Mouse (Mus musculus): ENCODE results near the gene Olfr487. TPM values are rescaled to one million over a fixed set of nuclear protein-coding genes. Genes with fewer than 3 reads are reported as not detected.
"Not testable (repeated sequence)": the region's sequence is repeated elsewhere in the genome, so short reads cannot be mapped to it uniquely, and the experiment has no call there.

Olfr487 gene
- not detected in 2 replicates for polyA plus RNA-seq (2014; fragmentation: Nextera tagmentation; extraction: Ambion mirVana)

- not testable (repeated sequence) for H3K27me3 ChIP-seq (replicated peaks; ENCODE audit: control insufficient read depth, insufficient read depth, low read length); H3K4me3 ChIP-seq (ENCODE audit: low read depth, low read length); H3K36me3 ChIP-seq (ENCODE audit: control insufficient read depth, insufficient read depth, low read length); ATAC-seq; H3K4me2 ChIP-seq (ENCODE audit: low read length); H3K27ac ChIP-seq (ENCODE audit: low read depth, low read length); DNase-seq (ENCODE audit: low spot score); H3K9ac ChIP-seq (ENCODE audit: low read length); H3K9me3 ChIP-seq (replicated peaks; ENCODE audit: control insufficient read depth, low read length); H3K4me1 ChIP-seq (ENCODE audit: control insufficient read depth, insufficient read depth, low read length)
Measured at GRCm38 (mm10) chr7:108214536-108214935, at the start of gene Olfr487. TSS of gene Olfr487 (minus strand) at chr7:108214636.

DNA sequence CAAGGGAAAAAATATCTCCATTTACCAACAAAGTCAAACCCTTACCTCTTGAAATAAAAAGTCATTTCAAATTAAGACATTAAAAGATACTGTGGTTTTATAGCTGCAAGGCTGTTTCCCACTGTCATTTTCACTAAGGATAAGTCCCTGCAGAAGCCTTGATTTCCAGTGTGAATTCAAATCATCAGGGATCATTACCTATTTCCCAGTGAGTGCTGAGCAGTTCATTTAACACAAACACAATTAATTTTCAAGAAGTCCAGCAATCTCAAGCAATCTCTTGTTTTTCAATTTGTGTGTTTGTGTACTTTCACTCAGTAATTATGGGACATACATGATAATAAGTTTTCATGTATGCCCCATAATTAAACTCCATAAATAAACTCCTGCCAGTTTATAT is 43.8 kb upstream of the Olfr487 start, which contains the start of gene Olfr488:
Gene Olfr488 (minus strand): TSS at position 101 of the 400 bp plus-strand sequence.
- Histone ChIP-seq H3K4me2 (ENCODE audit: low read length) (no peak within 1 kb of the TSS), H3K27me3 (replicated peaks; ENCODE audit: control insufficient read depth, insufficient read depth, low read length) (no peaks in the 10 kb centered on the region), H3K27ac (ENCODE audit: low read depth, low read length) (no peak within 1 kb of the TSS), H3K9me3 (replicated peaks; ENCODE audit: control insufficient read depth, low read length) (no peaks in the 10 kb centered on the region), H3K9ac (ENCODE audit: low read length) (no peak within 1 kb of the TSS), H3K4me3 (ENCODE audit: low read depth, low read length) (no peak within 1 kb of the TSS), H3K4me1 (ENCODE audit: control insufficient read depth, insufficient read depth, low read length) (no peaks in the 10 kb centered on the region), H3K36me3 (ENCODE audit: control insufficient read depth, insufficient read depth, low read length) (no peaks in the 10 kb centered on the region)
- ATAC-seq, result no peak
- no peak for DNase-seq (ENCODE audit: low spot score)

GRCm38 (mm10) chr7:108233551-108233950 is 19.1 kb upstream of the Olfr487 start:
- no peak overlapping the region for H3K27ac ChIP-seq (ENCODE audit: low read depth, low read length)
- DNase-seq (ENCODE audit: low spot score) (no peak), ATAC-seq (no peak)
- no peak overlapping the region for H3K9ac ChIP-seq (ENCODE audit: low read length)
- no peaks in the 10 kb centered on the region for H3K9me3 ChIP-seq (replicated peaks; ENCODE audit: control insufficient read depth, low read length)
- no peaks in the 10 kb centered on the region for H3K27me3 ChIP-seq (replicated peaks; ENCODE audit: control insufficient read depth, insufficient read depth, low read length)
- no peak overlapping the region for H3K4me3 ChIP-seq (ENCODE audit: low read depth, low read length)
- 71% methylated on average over 3 of the region's 3 CpGs for WGBS
- H3K4me2 ChIP-seq (ENCODE audit: low read length), result no peak overlapping the region
- no peaks in the 10 kb centered on the region for H3K4me1 ChIP-seq (ENCODE audit: control insufficient read depth, insufficient read depth, low read length)
- H3K36me3 ChIP-seq (ENCODE audit: control insufficient read depth, insufficient read depth, low read length), result no peaks in the 10 kb centered on the region

- no peaks in the 10 kb centered on the region for H3K4me1 ChIP-seq (ENCODE audit: control insufficient read depth, insufficient read depth, low read length)
- H3K9ac ChIP-seq (ENCODE audit: low read length), result no peak overlapping the region
- H3K27ac ChIP-seq (ENCODE audit: low read depth, low read length), result no peak overlapping the region
- no peaks in the 10 kb centered on the region for H3K36me3 ChIP-seq (ENCODE audit: control insufficient read depth, insufficient read depth, low read length)
- DNase-seq (ENCODE audit: low spot score), result no peak
- H3K4me3 ChIP-seq (ENCODE audit: low read depth, low read length), result no peak overlapping the region
- no peaks in the 10 kb centered on the region for H3K9me3 ChIP-seq (replicated peaks; ENCODE audit: control insufficient read depth, low read length)
- no peak for ATAC-seq
- WGBS, result 44% methylated on average over 6 of the region's 6 CpGs
- no peaks in the 10 kb centered on the region for H3K27me3 ChIP-seq (replicated peaks; ENCODE audit: control insufficient read depth, insufficient read depth, low read length)
- no peak overlapping the region for H3K4me2 ChIP-seq (ENCODE audit: low read length)
Measured at GRCm38 (mm10) chr7:108196938-108197337, 17.5 kb downstream of the Olfr487 start.

DNA sequence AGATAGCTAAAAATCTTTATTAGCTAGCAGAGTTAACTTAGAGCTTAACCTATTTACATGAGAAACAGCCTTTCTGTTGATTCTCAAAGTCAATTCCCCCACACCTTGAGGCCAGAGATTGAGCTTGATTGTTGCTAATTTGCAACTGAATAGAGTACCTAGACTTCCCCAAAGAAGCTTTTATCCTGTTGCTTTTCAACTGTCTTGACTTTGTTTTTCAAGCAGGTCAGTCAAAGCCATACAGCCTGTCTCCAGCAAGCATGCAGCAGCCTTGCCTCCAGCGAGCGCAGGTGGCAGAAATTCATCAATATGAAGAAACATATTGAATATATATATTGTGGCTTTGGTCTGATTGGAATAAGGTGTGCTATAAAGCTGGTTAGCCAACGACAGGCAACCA is 18.1 kb downstream of the Olfr487 start:
- not testable (repeated sequence) for ATAC-seq; H3K4me1 ChIP-seq (ENCODE audit: control insufficient read depth, insufficient read depth, low read length); H3K27ac ChIP-seq (ENCODE audit: low read depth, low read length); H3K9ac ChIP-seq (ENCODE audit: low read length); H3K36me3 ChIP-seq (ENCODE audit: control insufficient read depth, insufficient read depth, low read length); H3K27me3 ChIP-seq (replicated peaks; ENCODE audit: control insufficient read depth, insufficient read depth, low read length); DNase-seq (ENCODE audit: low spot score); H3K4me3 ChIP-seq (ENCODE audit: low read depth, low read length); H3K9me3 ChIP-seq (replicated peaks; ENCODE audit: control insufficient read depth, low read length); H3K4me2 ChIP-seq (ENCODE audit: low read length)
- WGBS, result 47% methylated on average over 3 of the region's 3 CpGs

GRCm38 (mm10) chr7:108192714-108193113 is 21.7 kb downstream of the Olfr487 start:
- not testable (repeated sequence) for H3K27ac ChIP-seq (ENCODE audit: low read depth, low read length); ATAC-seq; H3K9ac ChIP-seq (ENCODE audit: low read length); H3K4me1 ChIP-seq (ENCODE audit: control insufficient read depth, insufficient read depth, low read length); H3K4me2 ChIP-seq (ENCODE audit: low read length); H3K27me3 ChIP-seq (replicated peaks; ENCODE audit: control insufficient read depth, insufficient read depth, low read length); DNase-seq (ENCODE audit: low spot score); H3K9me3 ChIP-seq (replicated peaks; ENCODE audit: control insufficient read depth, low read length); H3K36me3 ChIP-seq (ENCODE audit: control insufficient read depth, insufficient read depth, low read length); H3K4me3 ChIP-seq (ENCODE audit: low read depth, low read length)
- WGBS, result 39% methylated on average over 1 of the region's 1 CpGs

- not testable (repeated sequence) for H3K4me1 ChIP-seq (ENCODE audit: control insufficient read depth, insufficient read depth, low read length); DNase-seq (ENCODE audit: low spot score); H3K4me3 ChIP-seq (ENCODE audit: low read depth, low read length); H3K9me3 ChIP-seq (replicated peaks; ENCODE audit: control insufficient read depth, low read length); H3K4me2 ChIP-seq (ENCODE audit: low read length); H3K27me3 ChIP-seq (replicated peaks; ENCODE audit: control insufficient read depth, insufficient read depth, low read length); H3K27ac ChIP-seq (ENCODE audit: low read depth, low read length); H3K9ac ChIP-seq (ENCODE audit: low read length); H3K36me3 ChIP-seq (ENCODE audit: control insufficient read depth, insufficient read depth, low read length); ATAC-seq
- 50% methylated on average over 2 of the region's 2 CpGs for WGBS
Measured at GRCm38 (mm10) chr7:108191196-108191595, 23.2 kb downstream of the Olfr487 start.

DNA sequence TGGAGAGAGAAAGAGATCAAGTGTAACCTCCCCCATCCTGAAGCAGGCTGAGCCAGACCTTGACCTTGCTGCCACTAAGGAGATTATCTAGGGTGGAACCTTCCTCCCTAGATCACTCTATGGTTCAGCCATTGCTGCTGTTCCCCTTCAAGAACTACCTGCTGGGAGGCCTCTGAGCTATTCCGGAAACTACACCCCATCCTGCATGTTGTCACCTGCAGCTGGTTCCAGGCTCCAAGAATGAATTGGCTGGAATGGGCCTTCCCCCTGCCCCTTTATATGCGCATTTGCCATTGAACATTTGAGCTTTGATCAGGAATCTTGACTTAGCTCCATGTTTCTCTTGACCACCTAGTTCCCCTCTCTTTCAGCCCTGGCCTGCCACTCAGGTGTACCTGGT is 29.2 kb downstream of the Olfr487 start:
- not testable (repeated sequence) for H3K36me3 ChIP-seq (ENCODE audit: control insufficient read depth, insufficient read depth, low read length); H3K4me1 ChIP-seq (ENCODE audit: control insufficient read depth, insufficient read depth, low read length); H3K9me3 ChIP-seq (replicated peaks; ENCODE audit: control insufficient read depth, low read length); H3K4me2 ChIP-seq (ENCODE audit: low read length); DNase-seq (ENCODE audit: low spot score); ATAC-seq; H3K27ac ChIP-seq (ENCODE audit: low read depth, low read length); H3K9ac ChIP-seq (ENCODE audit: low read length); H3K27me3 ChIP-seq (replicated peaks; ENCODE audit: control insufficient read depth, insufficient read depth, low read length); H3K4me3 ChIP-seq (ENCODE audit: low read depth, low read length)
- WGBS, result 91% methylated on average over 2 of the region's 2 CpGs

- not testable (repeated sequence) for H3K27me3 ChIP-seq (replicated peaks; ENCODE audit: control insufficient read depth, insufficient read depth, low read length); H3K4me2 ChIP-seq (ENCODE audit: low read length); H3K4me3 ChIP-seq (ENCODE audit: low read depth, low read length); H3K9me3 ChIP-seq (replicated peaks; ENCODE audit: control insufficient read depth, low read length); DNase-seq (ENCODE audit: low spot score); H3K9ac ChIP-seq (ENCODE audit: low read length); H3K4me1 ChIP-seq (ENCODE audit: control insufficient read depth, insufficient read depth, low read length); ATAC-seq; H3K27ac ChIP-seq (ENCODE audit: low read depth, low read length); H3K36me3 ChIP-seq (ENCODE audit: control insufficient read depth, insufficient read depth, low read length)
- WGBS, result 61% methylated on average over 3 of the region's 3 CpGs
Measured at GRCm38 (mm10) chr7:108184401-108184800, 30.0 kb downstream of the Olfr487 start.
